Mouse (Mus musculus): ENCODE results near the gene Fitm1.

The Fitm1 gene

GRCm38 (mm10) chr14:55575302-55575701, at the start of gene Fitm1:
Gene Fitm1 (plus strand): TSS chr14:55575617.
- DNase-seq (ENCODE audit: low spot score): no peak

DNA sequence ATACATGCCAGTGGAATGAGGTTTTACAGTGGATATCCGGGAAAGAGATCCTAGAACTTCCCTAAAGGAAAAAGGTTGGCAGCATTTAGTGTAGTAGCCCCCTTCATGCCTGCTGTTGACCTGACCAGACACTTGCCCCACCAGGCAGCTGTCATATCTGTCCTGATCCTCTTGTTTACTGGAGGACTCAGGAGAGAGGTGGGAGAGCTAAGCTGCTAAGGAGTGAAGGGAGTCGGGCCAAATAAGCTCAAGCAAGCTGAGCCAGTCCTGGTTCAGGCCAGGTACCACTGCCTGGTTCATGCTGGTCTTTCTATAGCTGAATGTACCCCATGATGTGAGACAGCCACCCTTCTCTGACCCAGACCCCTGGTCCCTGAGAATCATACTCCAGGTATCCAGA, 48.7 kb upstream of the Fitm1 start:
- no peak for DNase-seq (ENCODE audit: low spot score)

DNA sequence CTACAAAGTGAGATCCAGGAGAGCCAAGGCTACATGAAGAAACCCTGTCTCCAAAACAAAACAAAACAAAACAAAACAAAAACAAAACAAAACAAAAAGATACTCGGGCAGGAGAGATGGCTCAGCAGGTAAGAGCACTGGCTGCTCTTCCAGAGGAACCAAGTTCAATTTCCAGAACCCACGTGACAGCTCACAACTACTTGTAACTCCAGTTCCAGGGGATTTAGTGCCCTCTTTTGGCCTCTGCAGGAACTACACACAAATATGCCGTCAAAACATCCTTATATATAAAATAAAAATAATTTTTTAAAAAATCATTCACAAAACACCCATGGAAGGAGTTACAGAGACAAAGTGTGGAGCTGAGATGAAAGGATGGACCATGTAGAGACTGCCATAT, 47.5 kb upstream of the Fitm1 start:
- DNase-seq (ENCODE audit: low spot score): no peak

DNA sequence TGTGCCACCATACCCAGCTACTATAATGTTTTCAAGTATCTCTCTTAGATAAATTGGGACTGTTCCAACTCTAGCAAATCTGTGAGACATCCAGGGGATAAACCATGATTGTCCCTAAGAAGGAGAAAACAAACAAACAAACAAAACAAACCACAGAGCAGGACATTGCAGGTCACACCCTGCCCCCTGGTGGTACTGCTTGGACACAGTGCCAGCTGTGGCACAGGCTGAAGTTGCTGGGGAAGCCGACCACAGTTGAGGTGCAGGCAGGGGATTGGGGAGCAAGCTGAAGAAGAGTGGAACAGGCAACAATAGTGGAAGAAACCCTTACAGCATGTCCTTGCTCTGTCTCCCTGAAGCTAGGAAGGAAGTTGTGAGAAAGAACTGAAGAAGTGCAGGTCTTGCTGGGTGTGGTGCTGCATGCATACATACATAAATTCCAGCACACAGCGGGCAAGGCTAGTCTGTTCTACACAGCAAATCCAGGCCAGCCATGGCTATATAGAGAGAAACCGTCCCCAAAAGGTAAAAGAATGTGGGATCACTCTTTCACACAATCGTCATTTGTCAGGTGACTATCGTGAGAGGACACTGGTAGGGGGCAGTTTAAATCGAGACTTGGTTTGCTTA, 39.2 kb upstream of the Fitm1 start:
- no peak for DNase-seq (ENCODE audit: low spot score)

DNA sequence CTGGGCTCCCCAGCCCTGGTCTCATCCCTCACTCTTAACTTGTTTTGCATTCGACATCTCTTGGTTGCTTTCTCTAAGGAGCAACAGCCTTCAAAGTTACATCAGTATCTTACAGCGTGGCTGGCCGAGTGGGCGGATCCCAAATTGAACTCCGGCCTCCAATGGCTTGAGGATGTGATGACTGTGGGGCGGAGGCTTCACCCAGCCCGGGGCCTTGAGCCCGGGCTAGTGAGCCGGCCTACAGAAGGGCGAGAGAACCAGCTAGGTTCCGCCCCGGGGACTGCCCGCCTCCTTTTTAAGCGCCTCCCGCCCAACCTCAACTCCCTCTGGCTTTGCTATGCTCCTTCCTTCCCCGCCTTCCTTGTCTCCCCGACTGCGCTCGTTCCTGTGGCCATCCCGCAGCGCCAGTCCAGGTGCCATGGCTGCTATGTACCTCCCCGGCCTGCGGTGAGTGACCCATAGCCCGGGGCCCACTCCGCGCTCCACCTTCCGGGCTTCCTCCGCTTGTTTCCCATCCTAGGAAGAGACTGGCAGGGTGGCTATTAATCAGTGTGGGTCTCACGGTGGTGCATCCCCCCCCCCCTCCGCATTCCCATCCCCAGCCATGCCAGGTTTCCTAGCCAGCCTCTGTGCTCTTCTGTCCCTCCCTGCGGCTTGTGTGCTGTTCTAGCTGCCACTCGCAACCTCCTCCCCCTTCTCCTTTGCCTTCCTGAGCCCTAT, 35.2 kb upstream of the Fitm1 start, which contains the start of gene Pck2:
Gene Pck2 (plus strand): TSS at position 200 of the 720 bp plus-strand sequence.
- DNase-seq (ENCODE audit: low spot score): peak; percentile 59

- DNase-seq (ENCODE audit: low spot score): peak; percentile 75
Observed at GRCm38 (mm10) chr14:55540787-55541321, 34.6 kb upstream of the Fitm1 start.

GRCm38 (mm10) chr14:55542268-55542667, 33.1 kb upstream of the Fitm1 start:
- no peak for DNase-seq (ENCODE audit: low spot score)

- no peak for DNase-seq (ENCODE audit: low spot score)
Observed at GRCm38 (mm10) chr14:55544334-55544733, 31.1 kb upstream of the Fitm1 start.

DNA sequence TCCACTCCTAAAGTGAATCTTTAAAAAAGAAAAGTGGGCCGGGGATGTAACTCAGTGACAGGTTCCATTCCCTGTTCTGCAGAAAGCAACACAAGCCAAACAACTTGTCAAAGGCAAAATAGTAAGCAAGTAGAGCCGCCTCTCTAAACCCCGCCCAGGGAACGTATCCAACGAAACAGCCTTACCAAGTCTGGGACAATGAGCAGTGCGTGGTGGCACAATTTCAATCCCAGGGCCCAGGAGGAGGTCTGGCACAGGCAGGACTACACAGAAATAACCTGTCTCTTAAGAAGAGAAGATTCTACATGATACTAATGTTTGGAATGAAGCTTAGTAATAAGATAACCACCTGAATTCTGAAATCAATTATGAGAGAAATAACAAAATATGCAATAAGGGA, 25.2 kb upstream of the Fitm1 start:
- DNase-seq (ENCODE audit: low spot score): no peak

DNA sequence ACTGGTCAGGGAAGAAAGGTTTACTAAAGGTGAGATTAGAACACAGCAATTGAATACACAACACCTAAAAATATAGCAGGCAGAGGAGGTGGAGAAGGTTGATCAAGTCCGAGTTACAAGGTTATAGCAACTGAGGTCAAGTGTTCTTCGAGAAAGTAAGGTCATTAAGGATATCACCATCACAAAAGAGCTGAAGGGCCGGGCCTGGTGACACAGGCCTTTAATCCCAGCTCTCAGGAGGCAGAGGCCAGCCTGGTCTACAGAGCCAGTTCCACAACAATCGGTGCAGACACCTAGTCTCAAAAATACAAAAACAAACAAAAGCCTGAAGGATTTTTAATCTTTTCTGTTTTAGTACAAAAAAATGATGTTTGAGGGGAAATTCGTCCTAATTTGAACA, 24.1 kb upstream of the Fitm1 start:
- DNase-seq (ENCODE audit: low spot score): no peak

DNA sequence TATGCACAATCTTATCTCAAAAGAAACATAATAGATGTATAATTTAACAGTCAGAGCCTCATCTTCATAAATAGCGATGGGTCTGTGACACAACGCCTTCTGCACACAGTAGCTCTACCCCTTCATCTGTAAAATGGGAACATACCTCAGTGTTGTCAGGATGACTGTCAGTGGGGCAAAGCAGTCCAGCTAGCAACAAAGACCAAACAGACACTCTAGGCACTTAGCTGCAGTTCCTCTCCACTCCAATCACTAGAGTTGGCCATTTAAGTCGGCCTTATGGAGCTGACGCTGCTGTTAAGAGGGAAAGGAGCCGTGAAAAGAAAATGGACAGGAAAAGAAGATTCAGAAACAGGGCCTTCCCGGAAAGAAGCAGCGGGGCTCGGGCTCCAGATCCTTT, 23.6 kb upstream of the Fitm1 start:
- DNase-seq (ENCODE audit: low spot score): no peak

DNA sequence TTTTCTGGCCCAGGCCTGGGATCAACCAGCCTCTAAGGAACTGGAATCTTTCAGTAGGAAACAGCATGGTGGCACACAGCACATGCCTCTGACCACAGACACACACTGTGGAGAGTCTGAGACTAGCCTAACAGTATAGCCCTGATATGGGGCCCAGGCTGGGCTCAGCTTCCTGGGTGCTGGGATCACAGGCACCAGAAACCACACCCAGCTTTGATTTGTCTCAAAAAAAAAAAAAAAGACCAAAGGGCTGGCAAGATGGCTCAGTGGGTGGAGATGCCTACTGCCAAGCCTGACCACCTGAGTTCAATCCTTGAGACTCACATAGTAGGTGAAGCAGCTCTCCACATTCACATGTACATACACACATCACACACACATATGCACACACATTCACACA, 20.8 kb upstream of the Fitm1 start:
- DNase-seq (ENCODE audit: low spot score): no peak

GRCm38 (mm10) chr14:55555788-55556187, 19.6 kb upstream of the Fitm1 start:
- no peak for DNase-seq (ENCODE audit: low spot score)

DNA sequence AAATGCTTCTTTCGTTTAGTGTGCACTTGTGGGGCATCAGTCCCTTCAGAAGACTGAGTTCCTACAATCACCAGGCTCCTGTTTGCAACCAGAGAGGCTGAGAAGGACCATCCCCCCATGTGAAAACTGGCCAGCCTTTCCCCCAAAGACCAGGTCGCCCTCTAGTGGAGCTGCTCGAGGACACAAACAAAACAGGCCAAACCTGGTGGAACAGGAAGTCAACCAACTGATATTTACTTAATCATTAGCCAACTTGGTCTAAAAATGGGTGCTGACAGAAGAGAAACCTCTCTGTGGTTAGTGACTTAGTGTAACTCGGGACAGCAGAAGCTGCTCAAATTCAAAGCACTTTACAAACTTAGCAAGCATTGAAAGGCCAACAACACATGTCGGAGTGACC, 18.4 kb upstream of the Fitm1 start:
- peak; percentile 48 for DNase-seq (ENCODE audit: low spot score)

DNA sequence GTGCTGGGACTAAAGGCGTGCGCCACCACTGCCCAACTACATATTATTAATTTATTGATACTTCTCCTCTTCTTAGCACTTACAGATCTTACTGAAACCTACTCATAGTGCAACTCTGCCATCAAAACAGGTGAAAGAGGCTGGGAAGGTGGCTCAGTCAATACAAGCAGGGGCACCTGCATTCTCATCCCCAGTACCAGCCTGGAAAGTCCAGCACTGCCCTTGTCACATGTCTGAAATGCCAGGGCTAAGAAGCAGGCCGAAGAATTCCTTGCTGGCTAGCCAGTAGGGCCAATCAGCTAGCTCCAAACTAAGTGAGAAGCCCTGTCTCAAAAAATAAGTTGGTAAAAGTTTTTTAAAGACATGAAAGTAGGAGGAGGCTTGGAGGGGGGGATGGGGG, 17.8 kb upstream of the Fitm1 start:
- DNase-seq (ENCODE audit: low spot score): no peak

GRCm38 (mm10) chr14:55558740-55559448, 16.5 kb upstream of the Fitm1 start:
- DNase-seq (ENCODE audit: low spot score): no peak

GRCm38 (mm10) chr14:55559799-55560201, 15.6 kb upstream of the Fitm1 start, which contains the start of gene Dcaf11:
Gene Dcaf11 (plus strand): TSS chr14:55560006.
- DNase-seq (ENCODE audit: low spot score): peak; percentile 86

GRCm38 (mm10) chr14:55560202-55561073, 15.0 kb upstream of the Fitm1 start, which contains the start of gene A730061H03Rik:
Gene A730061H03Rik (minus strand): TSS chr14:55560406.
- DNase-seq (ENCODE audit: low spot score): peak; percentile 95

DNA sequence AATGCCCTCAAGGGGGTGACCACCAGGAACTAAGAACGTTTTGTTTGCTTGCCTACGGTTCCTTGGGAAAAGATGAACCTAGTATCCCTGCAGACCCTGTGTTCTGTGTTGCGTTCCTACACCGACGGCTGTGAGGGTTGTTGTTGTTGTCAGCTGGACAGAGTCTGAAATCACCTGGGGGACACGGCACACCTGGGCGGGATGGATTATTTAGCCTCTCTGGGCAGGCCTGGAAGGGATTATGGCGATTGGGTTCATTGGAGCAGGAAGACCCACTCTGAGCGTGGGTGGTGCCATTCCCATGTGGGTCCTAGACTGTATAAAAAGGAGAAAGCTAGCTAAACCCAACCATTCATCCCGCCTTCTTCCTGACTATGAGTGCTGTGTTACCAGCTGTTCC, 13.6 kb upstream of the Fitm1 start:
- DNase-seq (ENCODE audit: low spot score): no peak

GRCm38 (mm10) chr14:55563249-55563648, 12.2 kb upstream of the Fitm1 start:
- DNase-seq (ENCODE audit: low spot score): no peak

DNA sequence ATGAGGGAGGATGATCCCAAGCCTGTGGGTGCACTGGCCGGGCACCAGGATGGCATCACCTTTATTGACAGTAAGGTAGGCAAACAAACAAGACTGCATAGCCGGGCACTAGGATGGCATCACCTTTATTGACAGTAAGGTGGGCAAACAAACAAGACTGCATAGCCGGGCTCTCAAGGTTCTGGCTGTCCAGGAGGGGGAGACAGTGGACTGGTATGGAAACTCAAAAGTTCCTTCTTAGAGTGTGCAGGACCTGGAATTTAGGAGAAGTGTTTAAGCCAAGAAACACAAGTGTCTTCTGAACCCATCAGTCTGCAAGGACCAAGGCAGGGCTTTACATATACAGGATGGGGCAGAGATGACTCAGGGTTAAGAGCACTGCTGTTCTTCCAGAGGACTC, 9.7 kb upstream of the Fitm1 start:
- DNase-seq (ENCODE audit: low spot score): no peak

GRCm38 (mm10) chr14:55567496-55567895, 7.9 kb upstream of the Fitm1 start:
- no peak for DNase-seq (ENCODE audit: low spot score)

Data from ovary, postnatal 10 days (tissue).